Mouse (Mus musculus) lung, embryonic 15.5 days (tissue): ENCODE data around the gene Kcnj15. TPM values are rescaled to one million over a fixed set of nuclear protein-coding genes. Genes with fewer than 3 reads are reported as not detected.
A peak's percentile ranks its signal among the peaks of the same experiment; 100 is the strongest.

Experiments used
- ATAC-seq: fragments of 200-750 bp; cut with Nextera tagmentation; 2 replicates; pipeline ENCODE4 v1.8.0; 2017; ENCODE audit warnings: moderate number of reproducible peaks, borderline replicate concordance; ENCODE audit not compliant: low FRiP score, low TSS enrichment; ENCODE audit errors: extremely low read depth
- H3K27ac ChIP-seq: fragments of 300-500 bp; sonication (generic); 2 replicates; pipeline ENCODE4 v1.5.1; 2015; ENCODE audit warnings: moderate library complexity, mild to moderate bottlenecking, inconsistent platforms
- H3K27me3 ChIP-seq: fragments of 300-500 bp; sonication (generic); 2 replicates; pipeline ENCODE4 v1.6.1; 2015; ENCODE audit warnings: inconsistent platforms
- H3K36me3 ChIP-seq: fragments of 300-500 bp; sonication (generic); 2 replicates; pipeline ENCODE4 v1.6.1; 2015; ENCODE audit warnings: inconsistent platforms
- H3K4me1 ChIP-seq: fragments of 300-500 bp; sonication (generic); 2 replicates; pipeline ENCODE4 v1.6.1; 2015; ENCODE audit warnings: inconsistent platforms
- H3K4me2 ChIP-seq: fragments of 300-500 bp; sonication (generic); 2 replicates; pipeline ENCODE4 v1.6.1; 2015; ENCODE audit warnings: inconsistent platforms, mild to moderate bottlenecking, moderate library complexity
- H3K4me3 ChIP-seq: fragments of 300-500 bp; sonication (generic); 2 replicates; pipeline ENCODE4 v1.5.1; 2015; ENCODE audit warnings: mild to moderate bottlenecking, inconsistent platforms
- H3K9ac ChIP-seq: fragments of 300-500 bp; sonication (generic); 2 replicates; pipeline ENCODE4 v1.6.1; 2015; ENCODE audit warnings: inconsistent platforms
- H3K9me3 ChIP-seq: fragments of 300-500 bp; sonication (generic); 2 replicates; pipeline ENCODE4 v1.6.1; 2016; ENCODE audit warnings: inconsistent platforms
- WGBS: fragments of 180-500 bp; shearing (Covaris S2); methylation state at CpG from one replicate; pipeline ENCODE4 v1.1.7; 2015; 5-methylcytosine and 5-hydroxymethylcytosine counted together
- polyA plus RNA-seq: library from polyadenylated mRNA; unstranded; fragments of >200 nt; fragmentation: Nextera tagmentation; extraction: Ambion mirVana; gene quantifications from 2 replicates; pipeline ENCODE4 v1.2.1, GENCODE M21; 2015

Kcnj15 gene
- 1.8 and 1.9 TPM in 2 replicates for polyA plus RNA-seq

GRCm38 (mm10) chr16:95257266-95257894 is at the start of gene Kcnj15:
TSS of gene Kcnj15 (plus strand) at chr16:95257558.
- 8% methylated on average over 6 of the region's 6 CpGs for WGBS
- no peaks in the 10 kb centered on the region for H3K36me3 ChIP-seq
- peak within 1 kb of the TSS; percentile 19; the same call in 1 of the 2 replicates for H3K4me2 ChIP-seq
- no peaks in the 10 kb centered on the region for H3K9me3 ChIP-seq
- H3K4me3 ChIP-seq: no peak within 1 kb of the TSS
- no peak for ATAC-seq
- no peak within 1 kb of the TSS for H3K9ac ChIP-seq
- peaks cover 5% of the 10 kb centered on the region; the same call in 1 of the 2 replicates for H3K4me1 ChIP-seq
- no peaks in the 10 kb centered on the region for H3K27me3 ChIP-seq
- peak within 1 kb of the TSS; percentile 38; the same call in 1 of the 2 replicates for H3K27ac ChIP-seq

- Histone ChIP-seq H3K4me1 (no peaks in the 10 kb centered on the region), H3K9ac (no peak overlapping the region), H3K27ac (no peak overlapping the region), H3K4me3 (no peak overlapping the region), H3K4me2 (no peak overlapping the region), H3K36me3 (no peaks in the 10 kb centered on the region), H3K27me3 (no peaks in the 10 kb centered on the region), H3K9me3 (no peaks in the 10 kb centered on the region)
- ATAC-seq: no peak
- 55% methylated on average over 7 of the region's 7 CpGs for WGBS
These were observed 49.1 kb upstream of the Kcnj15 start for GRCm38 (mm10) chr16:95208243-95208642.

GRCm38 (mm10) chr16:95209011-95209466 is 48.3 kb upstream of the Kcnj15 start:
- no peaks in the 10 kb centered on the region for H3K36me3 ChIP-seq
- 17% methylated on average over 1 of the region's 1 CpGs for WGBS
- no peak overlapping the region for H3K27ac ChIP-seq
- H3K4me3 ChIP-seq: no peak overlapping the region
- H3K9me3 ChIP-seq: no peaks in the 10 kb centered on the region
- H3K9ac ChIP-seq: no peak overlapping the region
- ATAC-seq: no peak
- H3K27me3 ChIP-seq: no peaks in the 10 kb centered on the region
- H3K4me2 ChIP-seq: no peak overlapping the region
- no peaks in the 10 kb centered on the region for H3K4me1 ChIP-seq

- no peak for ATAC-seq
- H3K9ac ChIP-seq: no peak overlapping the region
- H3K4me3 ChIP-seq: no peak overlapping the region
- no peaks in the 10 kb centered on the region for H3K4me1 ChIP-seq
- 58% methylated on average over 7 of the region's 7 CpGs for WGBS
- H3K36me3 ChIP-seq: no peaks in the 10 kb centered on the region
- H3K27ac ChIP-seq: no peak overlapping the region
- H3K9me3 ChIP-seq: no peaks in the 10 kb centered on the region
- no peak overlapping the region for H3K4me2 ChIP-seq
- H3K27me3 ChIP-seq: no peaks in the 10 kb centered on the region
These were observed 42.8 kb upstream of the Kcnj15 start for GRCm38 (mm10) chr16:95214251-95215197.

GRCm38 (mm10) chr16:95215782-95216181 is 41.6 kb upstream of the Kcnj15 start:
- H3K4me1 ChIP-seq: no peaks in the 10 kb centered on the region
- ATAC-seq: no peak
- 77% methylated on average over 9 of the region's 9 CpGs for WGBS
- no peak overlapping the region for H3K27ac ChIP-seq
- H3K4me2 ChIP-seq: no peak overlapping the region
- no peak overlapping the region for H3K4me3 ChIP-seq
- H3K9ac ChIP-seq: no peak overlapping the region
- no peaks in the 10 kb centered on the region for H3K9me3 ChIP-seq
- no peaks in the 10 kb centered on the region for H3K36me3 ChIP-seq
- H3K27me3 ChIP-seq: no peaks in the 10 kb centered on the region

- ATAC-seq: no peak
- H3K27me3 ChIP-seq: no peaks in the 10 kb centered on the region
- H3K9ac ChIP-seq: no peak overlapping the region
- no peaks in the 10 kb centered on the region; the same call in 1 of the 2 replicates for H3K4me1 ChIP-seq
- H3K4me3 ChIP-seq: no peak overlapping the region
- H3K27ac ChIP-seq: no peak overlapping the region
- H3K36me3 ChIP-seq: no peaks in the 10 kb centered on the region
- H3K9me3 ChIP-seq: no peaks in the 10 kb centered on the region
- no peak overlapping the region for H3K4me2 ChIP-seq
- 83% methylated on average over 7 of the region's 7 CpGs for WGBS
These were observed 41.0 kb upstream of the Kcnj15 start for GRCm38 (mm10) chr16:95216346-95216745.

GRCm38 (mm10) chr16:95216824-95217223 is 40.5 kb upstream of the Kcnj15 start:
- H3K27ac ChIP-seq: no peak overlapping the region
- no peak overlapping the region for H3K4me2 ChIP-seq
- H3K27me3 ChIP-seq: no peaks in the 10 kb centered on the region
- 70% methylated on average over 5 of the region's 5 CpGs for WGBS
- no peak overlapping the region for H3K9ac ChIP-seq
- H3K9me3 ChIP-seq: no peaks in the 10 kb centered on the region
- H3K4me1 ChIP-seq: peaks cover 4% of the 10 kb centered on the region
- ATAC-seq: no peak
- no peaks in the 10 kb centered on the region for H3K36me3 ChIP-seq
- no peak overlapping the region for H3K4me3 ChIP-seq

GRCm38 (mm10) chr16:95218783-95219182 is 38.6 kb upstream of the Kcnj15 start:
- Histone ChIP-seq H3K36me3 (no peaks in the 10 kb centered on the region), H3K27me3 (no peaks in the 10 kb centered on the region), H3K4me3 (no peak overlapping the region), H3K4me1 (peaks cover 19% of the 10 kb centered on the region), H3K9ac (no peak overlapping the region), H3K4me2 (no peak overlapping the region), H3K9me3 (no peaks in the 10 kb centered on the region), H3K27ac (no peak overlapping the region)
- no peak for ATAC-seq
- WGBS: 85% methylated on average over 5 of the region's 5 CpGs

- H3K4me3 ChIP-seq: no peak overlapping the region
- H3K9ac ChIP-seq: no peak overlapping the region
- no peak overlapping the region for H3K27ac ChIP-seq
- peaks cover 22% of the 10 kb centered on the region for H3K4me1 ChIP-seq
- no peak overlapping the region for H3K4me2 ChIP-seq
- H3K9me3 ChIP-seq: no peaks in the 10 kb centered on the region
- H3K27me3 ChIP-seq: no peaks in the 10 kb centered on the region
- ATAC-seq: no peak
- H3K36me3 ChIP-seq: no peaks in the 10 kb centered on the region
- WGBS: 44% methylated on average over 2 of the region's 2 CpGs
These were observed 37.9 kb upstream of the Kcnj15 start for GRCm38 (mm10) chr16:95219459-95219858.

- Histone ChIP-seq H3K4me3 (no peak overlapping the region), H3K4me2 (no peak overlapping the region), H3K4me1 (peaks cover 22% of the 10 kb centered on the region), H3K36me3 (no peaks in the 10 kb centered on the region), H3K27me3 (no peaks in the 10 kb centered on the region), H3K9me3 (no peaks in the 10 kb centered on the region), H3K9ac (no peak overlapping the region), H3K27ac (peak overlapping the region; percentile 58)
- WGBS: 45% methylated on average over 4 of the region's 4 CpGs
- ATAC-seq: no peak
These were observed 36.3 kb upstream of the Kcnj15 start for GRCm38 (mm10) chr16:95221051-95221450.

GRCm38 (mm10) chr16:95222026-95222718 is 35.2 kb upstream of the Kcnj15 start:
- no peaks in the 10 kb centered on the region for H3K27me3 ChIP-seq
- no peak overlapping the region for H3K4me2 ChIP-seq
- H3K9me3 ChIP-seq: no peaks in the 10 kb centered on the region
- no peaks in the 10 kb centered on the region for H3K36me3 ChIP-seq
- no peak overlapping the region for H3K9ac ChIP-seq
- H3K4me1 ChIP-seq: peaks cover 22% of the 10 kb centered on the region
- no peak overlapping the region for H3K4me3 ChIP-seq
- H3K27ac ChIP-seq: peak overlapping the region; percentile 58
- 22% methylated on average over 7 of the region's 7 CpGs for WGBS
- ATAC-seq: peak; percentile 70; the same call in 1 of the 2 replicates
